Mouse (Mus musculus) ES-E14 (cell line): ENCODE measurements at regions not wholly inside any gene's neighbourhood (a gene's known extent, or its start where the extent isn't known, plus 50 kb on each side); places are given as distances from the start of the nearest gene placed in this dataset.

Experiments
- CHD2 ChIP-seq: IDR thresholded peaks from 2 replicates; pipeline ENCODE4 v1.6.1; 2014; ENCODE audit warnings: mild to moderate bottlenecking, low read depth, low read length, inconsistent platforms
- HCFC1 ChIP-seq: IDR thresholded peaks from 2 replicates; pipeline ENCODE4 v1.6.1; 2012; ENCODE audit warnings: low read length, inconsistent platforms, borderline replicate concordance; ENCODE audit not compliant: insufficient read depth
- MAFK ChIP-seq: IDR thresholded peaks from 2 replicates; pipeline ENCODE4 v1.6.1; 2014; ENCODE audit warnings: mild to moderate bottlenecking, low read depth, low read length, inconsistent platforms; ENCODE audit not compliant: insufficient read depth
- ZC3H11A ChIP-seq: IDR thresholded peaks from 2 replicates; pipeline ENCODE4 v1.6.1; 2012; ENCODE audit warnings: low read depth, mild to moderate bottlenecking, inconsistent platforms, low read length, borderline replicate concordance
- ZNF384 ChIP-seq: IDR thresholded peaks from 2 replicates; pipeline ENCODE4 v1.6.1; 2012; ENCODE audit warnings: low read depth, low read length, inconsistent platforms

GRCm38 (mm10) chr14:13149617-13150016, 135.0 kb upstream of the Synpr start:
- TF ChIP-seq ZNF384 (no peak), MAFK (no peak), HCFC1 (no peak), CHD2 (no peak), ZC3H11A (no peak)
